Comparison of ENCODE assay signal across 24 mouse cellular contexts in genomic region chr7:64276921-64277320, GRCm38 (mm10). TPM values are rescaled to one million over a fixed set of nuclear protein-coding genes. Genes with fewer than 3 reads are reported as not detected.
DNase-seq lines count a peak whose midpoint lies in the region; ATAC-seq and TF ChIP-seq lines count a peak whose summit lies in the region.
"Had no signal": no experiment of that assay in that cellular context is flagged by ENCODE, and none has a peak within 500 bp of the region (broad histone marks: within the 10 kb centered on the region; RNA-seq: fewer than 3 reads in every experiment).

No protein-coding gene starts in this region.

- H3K36me3 ChIP-seq in embryonic facial prominence, embryonic 14.5 days (ENCODE audit: control insufficient read depth, insufficient read depth, low read length), result no peaks in the 10 kb centered on the region
- H3K36me3 ChIP-seq in embryonic facial prominence, embryonic 10.5 days (replicated peaks), result no peaks in the 10 kb centered on the region
- H3K36me3 ChIP-seq in myocyte (ENCODE audit: control insufficient read depth, insufficient read depth), result no peaks in the 10 kb centered on the region
- H3K36me3 ChIP-seq: embryonic facial prominence, embryonic 13.5 days; forebrain, embryonic 12.5 days; hindbrain, embryonic 13.5 days; kidney, embryonic 15.5 days; limb, embryonic 10.5 days; midbrain, embryonic 12.5 days; neural tube, embryonic 15.5 days had no signal

- no peak overlapping the region for H3K27ac ChIP-seq in embryonic facial prominence, embryonic 14.5 days (replicated peaks; ENCODE audit: low read depth, low read length)
- no peak overlapping the region for H3K27ac ChIP-seq in embryonic facial prominence, embryonic 10.5 days (replicated peaks)
- H3K27ac ChIP-seq: embryonic facial prominence, embryonic 13.5 days; forebrain, embryonic 12.5 days; hindbrain, embryonic 13.5 days; kidney, embryonic 15.5 days; layer of hippocampus, adult 2 months; limb, embryonic 10.5 days; midbrain, embryonic 12.5 days; neural tube, embryonic 15.5 days; stomach, postnatal 0 days had no signal

- 55% methylated on average over 6 of the region's 6 CpGs for WGBS in embryonic facial prominence, embryonic 14.5 days
- WGBS in embryonic facial prominence, embryonic 10.5 days, result 64% methylated on average over 6 of the region's 6 CpGs

- H3K4me1 ChIP-seq in embryonic facial prominence, embryonic 14.5 days (ENCODE audit: control insufficient read depth, insufficient read depth, low read length), result no peaks in the 10 kb centered on the region
- peaks cover 7% of the 10 kb centered on the region; the same call in 1 of the 2 replicates for H3K4me1 ChIP-seq in embryonic facial prominence, embryonic 10.5 days
- H3K4me1 ChIP-seq: embryonic facial prominence, embryonic 13.5 days had no signal

- H3K4me3 ChIP-seq in embryonic facial prominence, embryonic 14.5 days (ENCODE audit: low read depth, low read length), result no peak overlapping the region
- no peak overlapping the region for H3K4me3 ChIP-seq in embryonic facial prominence, embryonic 10.5 days
- H3K4me3 ChIP-seq in myocyte, result no peak overlapping the region
- H3K4me3 ChIP-seq: embryonic facial prominence, embryonic 13.5 days; forebrain, embryonic 12.5 days; hindbrain, embryonic 13.5 days; kidney, embryonic 15.5 days; layer of hippocampus, adult 2 months; limb, embryonic 10.5 days; midbrain, embryonic 12.5 days; neural tube, embryonic 15.5 days had no signal

- DNase-seq in embryonic facial prominence, embryonic 14.5 days (ENCODE audit: low spot score), result peak; percentile 51
- no peak for DNase-seq in embryonic facial prominence, embryonic 10.5 days (ENCODE audit: low spot score)
- DNase-seq in urinary bladder, postnatal 14 days (ENCODE audit: low spot score), result peak; percentile 42
- no peak for DNase-seq in urinary bladder, adult 2 months (ENCODE audit: low spot score)
- peak; percentile 23 for DNase-seq in adrenal gland, postnatal 10 days
- DNase-seq in thymus, postnatal 0 days (ENCODE audit: low spot score), result no peak
- DNase-seq: cerebellum, adult 18-20 months; heart, postnatal 14 days; lung, adult 2 months; lung, postnatal 4 days; right cerebral cortex, postnatal 25 days; thymus, postnatal 36 days had no signal

- H3K27me3 ChIP-seq in embryonic facial prominence, embryonic 14.5 days (replicated peaks; ENCODE audit: control insufficient read depth, insufficient read depth, low read length), result no peaks in the 10 kb centered on the region
- no peaks in the 10 kb centered on the region for H3K27me3 ChIP-seq in embryonic facial prominence, embryonic 10.5 days (replicated peaks; ENCODE audit: low read depth, poor library complexity, severe bottlenecking)
- H3K27me3 ChIP-seq in myocyte (ENCODE audit: control insufficient read depth, insufficient read depth, insufficient read length), result no peaks in the 10 kb centered on the region
- H3K27me3 ChIP-seq: embryonic facial prominence, embryonic 13.5 days; forebrain, embryonic 12.5 days; hindbrain, embryonic 13.5 days; kidney, embryonic 15.5 days; midbrain, embryonic 12.5 days; neural tube, embryonic 15.5 days had no signal

- H3K9ac ChIP-seq in embryonic facial prominence, embryonic 14.5 days (ENCODE audit: low read depth, low read length), result no peak overlapping the region
- H3K9ac ChIP-seq: embryonic facial prominence, embryonic 13.5 days; forebrain, embryonic 12.5 days; hindbrain, embryonic 13.5 days; kidney, embryonic 15.5 days; midbrain, embryonic 12.5 days; neural tube, embryonic 15.5 days had no signal

- no peak for TF ChIP-seq POLR2A in myocyte (IDR thresholded peaks at IDR 0.05; ENCODE audit: insufficient read length, low read depth)

- H3K4me2 ChIP-seq in embryonic facial prominence, embryonic 14.5 days (ENCODE audit: low read depth, low read length), result no peak overlapping the region
- peak overlapping the region; percentile 73 for H3K4me2 ChIP-seq in myocyte (ENCODE audit: low read depth)
- H3K4me2 ChIP-seq: embryonic facial prominence, embryonic 13.5 days; forebrain, embryonic 12.5 days; hindbrain, embryonic 13.5 days; kidney, embryonic 15.5 days; liver, embryonic 11.5 days; midbrain, embryonic 12.5 days; neural tube, embryonic 15.5 days had no signal

- H3K79me2 ChIP-seq in myocyte (ENCODE audit: control insufficient read depth, insufficient read depth), result no peaks in the 10 kb centered on the region

- no peak for ATAC-seq in embryonic facial prominence, embryonic 14.5 days (ENCODE audit: low read depth)
- no peak for ATAC-seq in erythroid progenitor cell, adult 5-6 weeks (replicated peaks; ENCODE audit: low FRiP score, poor library complexity, severe bottlenecking)

- no peak overlapping the region for H3ac ChIP-seq in myocyte (ENCODE audit: control insufficient read depth, insufficient read length)

- H3K9me3 ChIP-seq in embryonic facial prominence, embryonic 14.5 days (ENCODE audit: control insufficient read depth, low read length), result no peaks in the 10 kb centered on the region
- H3K9me3 ChIP-seq in embryonic facial prominence, embryonic 10.5 days, result no peaks in the 10 kb centered on the region
- H3K9me3 ChIP-seq: embryonic facial prominence, embryonic 13.5 days; forebrain, embryonic 12.5 days; hindbrain, embryonic 13.5 days; kidney, embryonic 15.5 days; limb, embryonic 10.5 days; midbrain, embryonic 12.5 days; neural tube, embryonic 15.5 days had no signal

TF ChIP-seq in myocyte, 11 proteins besides CTCF, POLR2A, EP300 and RAD21:
- TF ChIP-seq USF1 (IDR thresholded peaks at IDR 0.05; ENCODE audit: low read depth) (no peak), MAX (IDR thresholded peaks at IDR 0.05; ENCODE audit: low read depth) (peak; percentile 51)

RNA-seq across cellular contexts. Expression of gene Mtmr10, which starts 10.5 kb away (rescaled TPM):
- polyA plus RNA-seq in embryonic facial prominence, embryonic 14.5 days (2014; fragmentation: Nextera tagmentation; extraction: Ambion mirVana), result 14.3 and 16.5 TPM in 2 replicates
- 10.7 and 11.4 TPM in 2 replicates for polyA plus RNA-seq in embryonic facial prominence, embryonic 10.5 days (2016; fragmentation: Nextera tagmentation; extraction: Ambion mirVana)
- polyA plus RNA-seq in urinary bladder, adult 2 months (2012; rRNA removed), result 15.8 and 18.1 TPM in 2 replicates
- 10 to 100 TPM; 20.0 to 20.5 TPM for total RNA-seq in adrenal gland, postnatal 10 days (2021)
- polyA plus RNA-seq in myocyte (2012; fragmentation: generic; extraction: Trizol), result 5.6 TPM
- 5.4 and 6.3 TPM in 2 replicates for total RNA-seq in erythroid progenitor cell, adult 5-6 weeks (2015; ENCODE audit: low replicate concordance)
- total RNA-seq in erythroid progenitor cell, adult 5-6 weeks (2017; ENCODE audit: low replicate concordance), result 1.6 and 2.6 TPM in 2 replicates
- polyA plus RNA-seq in thymus, postnatal 0 days (2015; fragmentation: Nextera tagmentation; extraction: Ambion mirVana), result 8.1 and 9.4 TPM in 2 replicates

Comparison
In these comparisons a context has a peak if more than half of its experiments do, and no peak if none do; other contexts are left out.
1. DNase-seq: peak in embryonic facial prominence, embryonic 14.5 days (single experiment), urinary bladder, postnatal 14 days (single experiment) and adrenal gland, postnatal 10 days (single experiment); none in embryonic facial prominence, embryonic 10.5 days (single experiment), urinary bladder, adult 2 months (single experiment) and thymus, postnatal 0 days (single experiment).